Mouse (Mus musculus) small intestine, adult 2 months (tissue): ENCODE measurements around the gene Hoxd13.

ENCODE experiments used
- CTCF ChIP-seq: fragments of 200-500 bp; IDR thresholded peaks from 2 replicates; pipeline ENCODE4 v1.5.1; 2012; ENCODE audit warnings: low read depth, mild to moderate bottlenecking, control low read depth, inconsistent platforms, low read length, moderate library complexity, mixed read lengths; ENCODE audit not compliant: insufficient replicate concordance, insufficient read length; ENCODE audit errors: extremely low read depth
- POLR2A ChIP-seq: fragments of 200-500 bp; IDR thresholded peaks from 2 replicates; pipeline ENCODE4 v1.6.1; 2012; ENCODE audit warnings: low read depth, mild to moderate bottlenecking, control low read depth, inconsistent platforms, low read length, moderate library complexity

- no peak for TF ChIP-seq POLR2A
- no peak for TF ChIP-seq CTCF
Observed at GRCm38 (mm10) chr2:74691022-74691951, 23.2 kb downstream of the Hoxd13 start, which contains the start of gene Hoxd10.
